Mouse (Mus musculus) midbrain, embryonic 14.5 days (tissue): Measurements from ENCODE around the gene Npat. TPM values are rescaled to one million over a fixed set of nuclear protein-coding genes. Genes with fewer than 3 reads are reported as not detected.

Experiments
- polyA plus RNA-seq: library from polyadenylated mRNA; unstranded; fragments of >200 nt; fragmentation: Nextera tagmentation; extraction: Ambion mirVana; gene quantifications from 2 replicates; pipeline ENCODE4 v1.2.1, GENCODE M21; 2014

Npat gene
- polyA plus RNA-seq, 1 experiment from 2014 or later: 16.1 TPM

Other genes with a start within 250 kb of the Npat start
- gene Exph5, start 235.4 kb upstream of the Npat start, polyA plus RNA-seq: 0.23 and 0.79 TPM in 2 replicates
- 2.0 and 5.5 TPM in 2 replicates for gene Kdelc2, start 153.0 kb upstream of the Npat start, polyA plus RNA-seq
- 0.08 and 0.41 TPM in 2 replicates for gene 4930550C14Rik, start 134.7 kb upstream of the Npat start, polyA plus RNA-seq
- gene Atm, start 307 bp upstream of the Npat start, polyA plus RNA-seq: 11.2 and 13.0 TPM in 2 replicates
- 157 and 160 TPM in 2 replicates for gene Acat1, start 73.3 kb downstream of the Npat start, polyA plus RNA-seq
- gene Cul5, start 133.0 kb downstream of the Npat start, polyA plus RNA-seq: 64.1 and 69.3 TPM in 2 replicates
- 2.8 and 3.0 TPM in 2 replicates for gene Rab39, start 169.2 kb downstream of the Npat start, polyA plus RNA-seq
- gene Slc35f2, start 234.5 kb downstream of the Npat start, polyA plus RNA-seq: 7.1 and 7.3 TPM in 2 replicates